Mouse (Mus musculus) lung, postnatal 10 days (tissue): ENCODE measurements around the gene Tas2r108.

Experiments
- DNase-seq: peaks from one replicate; pipeline ENCODE4 v3.0.0; 2021

The Tas2r108 gene

DNA sequence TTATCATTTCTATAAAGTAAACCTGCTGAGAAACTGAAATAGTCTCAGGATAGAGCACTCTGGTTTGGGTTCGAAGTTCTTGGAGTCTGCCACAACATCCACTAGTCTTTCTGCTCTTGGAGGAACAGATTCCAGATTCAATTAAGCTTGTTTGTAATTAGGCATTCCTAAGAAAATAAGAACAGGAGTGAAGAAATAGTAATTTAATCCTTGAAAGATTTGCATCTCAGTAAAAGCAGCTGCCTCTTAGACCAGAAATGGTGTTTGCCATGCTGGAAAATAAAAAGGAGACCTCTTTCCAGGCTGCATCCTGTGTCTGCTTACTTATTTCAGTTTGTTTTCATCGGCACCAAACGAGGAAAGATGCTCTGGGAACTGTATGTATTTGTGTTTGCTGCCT is at the start of gene Tas2r108:
Gene Tas2r108, plus strand, starts transcription at position 301 of the 400 bp plus-strand sequence.
- DNase-seq = no peak

DNA sequence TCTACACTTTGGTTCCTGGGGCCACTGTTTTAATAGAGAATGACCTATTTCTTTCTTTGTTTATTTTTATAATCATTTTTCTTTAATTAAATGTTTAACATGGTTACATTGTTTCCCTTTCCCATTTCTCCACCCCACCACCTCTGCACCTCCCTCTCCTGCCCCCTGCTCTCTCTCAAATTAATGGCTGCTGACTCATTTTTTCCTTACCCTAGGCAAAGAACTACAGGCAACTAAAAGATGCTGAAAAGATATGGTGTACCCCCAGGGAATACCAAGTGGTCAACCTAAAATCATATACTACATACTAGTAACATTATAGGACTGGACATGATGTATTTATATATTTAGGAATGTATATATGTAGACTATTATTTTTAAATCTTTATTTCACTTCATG is 44.7 kb upstream of the Tas2r108 start:
- DNase-seq = no peak

DNA sequence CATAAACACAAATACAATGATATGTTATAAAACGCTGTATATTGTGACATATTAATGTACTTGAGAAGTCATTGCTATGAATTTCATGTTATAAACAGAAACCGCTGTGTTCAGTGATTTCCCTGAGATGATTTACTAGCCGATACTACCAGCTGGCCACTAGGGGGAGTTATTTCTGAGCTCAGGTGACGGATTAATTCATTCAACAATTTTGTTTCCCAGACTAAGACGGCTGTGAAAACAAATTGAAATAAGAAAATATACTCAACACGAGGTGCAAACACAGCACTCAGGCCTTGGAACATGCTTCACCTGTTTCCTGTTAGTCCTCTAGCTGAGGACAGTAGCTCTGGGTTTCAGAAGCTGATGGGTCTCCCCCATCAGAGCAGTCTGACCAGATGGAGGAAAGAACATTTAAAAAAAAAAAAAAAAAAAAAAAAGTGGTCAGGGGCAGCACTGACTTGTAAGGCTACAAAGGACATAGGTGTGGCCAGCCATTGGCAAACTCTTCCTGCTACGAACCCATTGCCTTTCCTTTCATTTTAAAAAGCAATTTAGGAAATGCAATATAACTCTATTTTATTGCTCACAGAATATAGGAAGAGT is 38.8 kb upstream of the Tas2r108 start:
- no peak for DNase-seq

DNA sequence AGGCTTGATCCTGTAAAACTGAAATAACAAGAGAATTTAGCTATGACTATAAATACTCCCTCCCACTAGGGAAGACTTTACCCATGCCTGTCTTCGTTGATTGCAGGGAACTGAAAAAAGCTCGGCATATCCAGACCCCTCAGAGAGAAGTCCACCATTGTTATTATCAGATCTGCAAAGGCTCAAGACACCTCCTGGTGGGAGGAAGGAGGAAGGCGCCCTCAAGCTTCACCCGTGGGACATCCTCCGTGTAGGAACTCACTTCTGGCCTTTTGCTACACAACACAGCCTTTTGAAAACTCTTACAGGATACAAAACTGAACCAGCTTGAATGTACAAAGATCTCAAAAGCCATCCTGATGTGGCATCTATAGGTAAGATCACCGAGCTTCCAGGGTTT is 27.6 kb upstream of the Tas2r108 start:
- DNase-seq = peak; percentile 6

DNA sequence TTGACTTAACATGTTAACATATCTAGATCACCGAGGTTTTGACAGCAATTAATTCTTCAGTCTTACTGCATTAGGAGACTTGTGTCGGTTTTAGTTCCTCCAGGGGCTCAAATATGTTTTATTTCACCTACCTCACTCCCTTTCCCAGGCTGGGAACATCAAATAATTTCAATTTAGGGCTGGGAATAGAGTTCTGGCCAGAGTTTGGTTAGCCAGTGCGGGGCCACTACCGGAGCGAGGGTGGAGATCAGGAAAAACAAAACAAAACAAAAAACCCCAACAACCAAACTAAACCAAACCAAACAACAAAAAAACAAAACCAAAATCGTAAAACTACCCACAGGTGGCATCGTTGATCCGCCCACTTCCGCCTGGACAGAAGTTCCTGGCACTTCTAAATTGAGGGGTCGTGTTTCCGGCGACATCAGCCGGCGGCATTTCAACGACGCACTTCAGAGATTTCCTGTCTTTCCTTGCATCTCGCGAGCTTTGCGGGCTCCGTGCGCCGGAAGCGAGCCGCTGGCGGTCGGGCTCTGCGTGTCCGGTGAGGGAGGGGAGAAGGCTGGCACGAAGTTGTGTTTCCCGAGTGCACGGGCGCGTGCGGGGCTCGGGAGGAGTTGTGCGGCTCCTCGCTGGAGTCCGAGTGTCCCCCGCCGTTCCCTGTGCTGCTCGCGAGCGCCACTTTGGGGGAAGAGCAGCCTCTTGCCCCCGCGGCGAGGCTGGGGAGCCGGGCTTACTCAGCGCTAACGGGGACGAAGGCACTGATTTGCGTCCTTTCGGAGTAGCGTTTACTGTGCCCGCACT is 22.2 kb upstream of the Tas2r108 start, which contains the start of gene Ssbp1:
Gene Ssbp1, plus strand, starts transcription at position 437 of the 804 bp plus-strand sequence.
- DNase-seq = peak; percentile 96

DNA sequence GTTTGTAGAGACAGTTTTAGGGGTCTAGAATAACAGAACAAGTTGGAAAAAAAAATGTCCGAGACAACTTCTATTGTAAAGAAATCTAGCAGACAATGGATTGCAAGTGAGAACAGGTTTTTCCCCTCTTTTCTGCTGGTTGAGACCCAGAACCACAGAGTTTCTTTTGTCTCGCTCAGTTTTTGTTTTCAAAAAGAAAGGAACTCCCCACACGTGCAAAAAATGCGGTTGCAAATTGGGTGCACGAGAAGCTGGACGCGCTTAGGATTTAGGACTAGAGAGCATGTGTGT is 21.7 kb upstream of the Tas2r108 start:
- DNase-seq = no peak

DNA sequence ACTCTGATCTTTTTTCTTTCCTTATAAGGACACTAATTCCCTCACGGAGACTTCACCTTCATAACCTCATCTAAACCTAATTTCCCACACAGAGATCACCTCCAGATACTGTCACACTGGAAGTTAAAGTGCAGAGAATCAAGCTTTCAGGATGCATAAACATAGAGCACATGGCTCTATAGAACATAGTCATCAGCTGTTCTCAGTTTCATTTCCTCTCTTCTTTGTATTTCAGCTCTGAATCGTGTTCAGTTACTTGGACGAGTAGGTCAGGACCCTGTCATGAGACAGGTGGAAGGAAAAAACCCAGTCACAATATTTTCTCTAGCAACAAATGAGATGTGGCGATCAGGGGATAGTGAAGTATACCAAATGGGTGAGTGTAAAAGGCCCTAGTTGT is 17.2 kb upstream of the Tas2r108 start:
- DNase-seq = no peak

DNA sequence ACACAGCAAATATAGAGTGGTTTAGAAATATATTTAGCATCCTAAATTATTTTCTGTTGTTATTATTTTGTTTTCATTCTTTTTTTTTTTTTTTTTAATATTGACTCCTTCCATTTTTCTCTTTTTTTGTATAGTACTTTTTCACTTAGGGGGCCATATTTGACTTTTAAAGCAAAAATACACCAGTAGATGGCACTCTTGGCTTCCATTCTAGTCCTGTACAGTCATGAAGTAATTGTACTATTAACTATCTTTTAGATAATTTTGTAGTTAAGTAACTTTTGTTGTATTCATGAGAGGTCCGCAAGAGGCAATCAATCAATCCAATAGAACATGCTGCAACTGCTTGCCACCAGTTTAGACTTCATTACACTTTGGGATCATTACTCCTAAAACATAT is 13.6 kb upstream of the Tas2r108 start:
- DNase-seq = no peak

DNA sequence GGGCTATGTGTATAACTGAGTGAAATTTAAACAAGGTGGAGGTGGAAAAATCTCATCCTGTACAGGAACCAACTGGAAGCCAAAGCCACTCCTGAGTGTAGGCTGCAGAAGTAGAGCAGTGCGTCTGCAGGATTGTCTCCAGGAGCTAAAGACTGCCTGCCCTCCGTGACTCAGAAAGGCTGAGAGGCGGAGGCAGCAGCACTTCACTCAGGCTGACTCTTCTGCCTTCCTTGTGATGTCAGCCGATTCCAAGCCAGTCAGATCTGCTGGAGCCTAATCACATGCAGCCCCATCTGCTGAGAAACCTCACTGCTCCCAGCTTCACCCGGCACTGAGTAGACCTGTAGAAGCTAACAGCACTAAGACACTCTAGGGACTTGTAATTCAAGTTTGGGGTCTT is 11.0 kb upstream of the Tas2r108 start:
- no peak for DNase-seq

DNA sequence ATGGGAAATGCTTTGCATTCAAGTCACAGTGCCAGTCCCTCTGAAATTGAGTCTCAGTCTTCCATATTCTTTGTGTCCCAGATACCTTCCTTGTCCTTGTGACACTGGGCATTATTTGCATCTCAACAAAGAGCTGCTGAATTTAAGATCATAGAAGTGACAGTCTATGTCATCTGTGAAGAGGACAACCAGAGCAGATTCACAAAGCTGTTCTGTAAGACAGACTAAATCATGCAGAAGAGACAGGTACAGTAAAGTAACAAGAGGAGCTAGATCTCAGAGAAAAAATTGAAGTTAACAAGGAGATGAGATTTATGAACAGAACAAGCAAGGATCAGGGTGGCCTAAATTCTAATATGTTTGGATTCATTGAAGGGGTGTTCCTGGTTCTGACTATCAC is 2.4 kb upstream of the Tas2r108 start, which contains the start of gene Tas2r137:
Gene Tas2r137, plus strand, starts transcription at position 301 of the 400 bp plus-strand sequence.
- no peak for DNase-seq

DNA sequence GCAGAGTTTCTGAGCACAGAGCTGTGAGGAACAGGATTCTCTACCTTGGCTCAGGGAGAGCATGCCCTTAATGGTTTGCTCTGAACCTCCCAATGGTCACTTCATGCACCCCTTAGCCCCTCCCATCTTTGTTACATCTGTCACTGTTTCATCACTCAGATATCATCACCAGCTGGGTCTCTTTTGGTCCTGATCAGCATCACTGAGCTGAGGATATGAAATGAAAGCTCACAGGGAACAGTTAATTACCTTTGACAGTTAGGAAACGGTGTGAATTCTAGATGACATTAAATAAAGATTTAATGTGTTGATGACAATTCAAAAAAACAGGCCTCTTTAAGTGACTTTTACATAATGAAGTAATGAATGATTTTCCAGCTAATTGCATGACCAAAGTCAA is 26.1 kb downstream of the Tas2r108 start, which contains the start of gene Prss37:
Gene Prss37, minus strand, starts transcription at position 101 of the 400 bp plus-strand sequence.
- DNase-seq = no peak
